Mouse (Mus musculus) frontal cortex, adult (tissue): ENCODE results near the gene Piga.

Experiments used
- ATAC-seq: cut with Nextera tagmentation; 2 replicates; pipeline ENCODE4 v1.9.2; 2017; ENCODE audit warnings: mild to moderate bottlenecking, moderate library complexity, mixed read lengths; ENCODE audit not compliant: low TSS enrichment

The Piga gene

GRCm38 (mm10) chrX:164432682-164433081, 13.1 kb downstream of the Piga start:
- ATAC-seq: no peak

- ATAC-seq: peak; percentile 70
These were observed 17.1 kb downstream of the Piga start, which contains the start of gene Asb11 for GRCm38 (mm10) chrX:164436709-164437108. TSS of gene Asb11 (plus strand) at chrX:164436994.

GRCm38 (mm10) chrX:164439462-164439861, 19.9 kb downstream of the Piga start:
- no peak for ATAC-seq

GRCm38 (mm10) chrX:164440140-164440539, 20.6 kb downstream of the Piga start:
- no peak for ATAC-seq

GRCm38 (mm10) chrX:164440703-164441102, 21.1 kb downstream of the Piga start:
- ATAC-seq: no peak

GRCm38 (mm10) chrX:164441306-164441705, 21.7 kb downstream of the Piga start:
- ATAC-seq: no peak

- ATAC-seq: no peak
These were observed 26.0 kb downstream of the Piga start for GRCm38 (mm10) chrX:164445601-164446000.

GRCm38 (mm10) chrX:164446106-164446551, 26.5 kb downstream of the Piga start:
- ATAC-seq: no peak

GRCm38 (mm10) chrX:164446835-164447681, 27.5 kb downstream of the Piga start:
- ATAC-seq: no peak

- no peak for ATAC-seq
These were observed 28.1 kb downstream of the Piga start for GRCm38 (mm10) chrX:164447682-164448071.

- ATAC-seq: peak; percentile 55; the same call in 1 of the 2 replicates
These were observed 29.6 kb downstream of the Piga start for GRCm38 (mm10) chrX:164449201-164449600.

- no peak for ATAC-seq
These were observed 39.8 kb downstream of the Piga start for GRCm38 (mm10) chrX:164459205-164459878.
